Mouse (Mus musculus) E14TG2a.4 (cell line): ENCODE results near the gene Vps8.

Experiments used
- H3K27me3 ChIP-seq: 2 replicates; pipeline ENCODE4 v1.6.1; 2014; ENCODE audit warnings: low read length, control low read depth; ENCODE audit not compliant: insufficient read depth
- H3K36me3 ChIP-seq: 2 replicates; pipeline ENCODE4 v1.6.1; 2014; ENCODE audit warnings: low read length, control low read depth; ENCODE audit not compliant: insufficient read depth
- H3K4me1 ChIP-seq: replicated peaks from 2 replicates; pipeline ENCODE4 v1.6.1; 2014; ENCODE audit warnings: low read depth, low read length, control low read depth
- H3K4me3 ChIP-seq: replicated peaks from 2 replicates; pipeline ENCODE4 v1.5.1; 2014; ENCODE audit warnings: mild to moderate bottlenecking, low read length
- H3K9me3 ChIP-seq: 2 replicates; pipeline ENCODE4 v1.6.1; 2014; ENCODE audit warnings: low read length, control low read depth
- CTCF ChIP-seq: conservative IDR thresholded peaks from 2 replicates; pipeline ENCODE4 v1.5.1; 2014; ENCODE audit warnings: low read length
- NANOG ChIP-seq: IDR thresholded peaks from 2 replicates; pipeline ENCODE4 v1.6.1; 2014; ENCODE audit warnings: borderline replicate concordance, low read length, mixed read lengths
- POU5F1 ChIP-seq: IDR thresholded peaks from 2 replicates; pipeline ENCODE4 v1.6.1; 2014; ENCODE audit warnings: low read length, borderline replicate concordance

The Vps8 gene

DNA sequence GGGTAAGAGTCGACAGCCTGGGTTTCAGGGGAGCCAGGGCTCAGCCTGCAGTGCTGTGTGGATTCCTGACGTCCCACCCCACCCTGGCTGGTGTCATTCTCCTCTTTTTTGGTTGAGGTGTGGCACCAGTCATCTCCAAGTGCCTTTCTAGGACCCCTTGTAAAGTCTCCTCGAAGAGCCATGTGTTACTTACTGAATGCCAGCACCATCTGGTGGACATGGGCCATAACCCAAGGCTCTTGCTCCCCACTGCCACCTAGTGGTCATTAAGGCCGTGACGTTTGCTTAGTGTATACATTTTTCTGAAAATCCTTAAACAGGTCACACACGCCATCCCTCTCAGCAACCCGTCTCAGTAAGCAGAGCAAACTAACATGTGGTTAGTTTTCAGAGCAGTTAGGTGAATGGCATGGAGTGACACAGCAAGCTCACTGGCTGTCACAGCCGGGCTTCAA lies 10.3 kb upstream of the Vps8 start:
- no peaks in the 10 kb centered on the region for H3K4me1 ChIP-seq
- no peaks in the 10 kb centered on the region for H3K36me3 ChIP-seq
- peaks cover 7% of the 10 kb centered on the region; the same call in 1 of the 2 replicates for H3K27me3 ChIP-seq
- H3K9me3 ChIP-seq: no peaks in the 10 kb centered on the region
- H3K4me3 ChIP-seq: no peak overlapping the region
- TF ChIP-seq NANOG: no peak
- no peak for TF ChIP-seq POU5F1
- peak; percentile 99 for TF ChIP-seq CTCF

- peaks cover 7% of the 10 kb centered on the region; the same call in 1 of the 2 replicates for H3K27me3 ChIP-seq
- H3K4me3 ChIP-seq: no peak overlapping the region
- H3K9me3 ChIP-seq: no peaks in the 10 kb centered on the region
- no peak for TF ChIP-seq NANOG
- TF ChIP-seq POU5F1: no peak
- TF ChIP-seq CTCF: no peak
- peaks cover 5% of the 10 kb centered on the region for H3K4me1 ChIP-seq
- H3K36me3 ChIP-seq: no peaks in the 10 kb centered on the region
These were observed 9.1 kb upstream of the Vps8 start for GRCm38 (mm10) chr16:21413819-21414218.

DNA sequence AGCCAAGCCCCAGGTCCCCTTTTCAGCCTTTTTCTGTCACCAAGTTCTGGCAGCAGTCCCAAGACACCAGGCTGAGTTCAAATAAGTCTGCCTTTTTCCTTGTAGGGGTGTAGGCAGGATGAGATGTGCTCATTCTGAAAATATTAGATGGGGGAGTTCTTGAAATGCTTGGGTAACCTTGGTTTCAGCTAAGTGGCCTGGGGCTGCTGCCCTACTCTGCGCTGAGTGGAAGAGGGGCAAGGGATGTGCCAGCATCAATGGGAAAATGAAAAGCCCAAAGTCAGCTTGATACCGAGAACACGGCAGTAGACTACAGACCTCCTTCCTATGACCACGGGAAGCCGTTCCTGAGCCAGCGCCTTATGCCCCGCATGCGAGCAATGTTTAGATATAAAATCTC lies 7.8 kb upstream of the Vps8 start:
- Histone ChIP-seq H3K4me1 (peaks cover 5% of the 10 kb centered on the region), H3K27me3 (peaks cover 2% of the 10 kb centered on the region; the same call in 1 of the 2 replicates), H3K9me3 (no peaks in the 10 kb centered on the region), H3K36me3 (no peaks in the 10 kb centered on the region), H3K4me3 (no peak overlapping the region)
- no peak for TF ChIP-seq NANOG
- no peak for TF ChIP-seq POU5F1
- TF ChIP-seq CTCF: no peak

DNA sequence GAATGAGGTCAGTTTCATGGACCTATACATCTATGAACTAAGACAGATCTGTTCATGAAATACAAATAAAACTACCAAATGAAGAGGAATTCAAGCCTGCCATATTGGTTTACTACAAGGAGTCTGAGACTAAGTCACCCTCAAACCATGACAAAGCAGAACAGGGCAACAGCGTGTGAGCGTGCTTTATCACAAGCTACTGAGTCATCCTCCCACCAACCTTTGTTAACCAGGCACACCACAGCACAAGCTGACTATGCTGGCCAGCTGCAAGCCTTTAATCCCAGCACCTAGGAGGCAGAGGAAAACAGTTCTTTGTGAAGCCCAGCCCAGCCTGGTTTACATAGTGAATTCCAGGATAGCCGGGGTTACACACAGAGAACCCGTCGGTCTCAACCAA lies 4.9 kb upstream of the Vps8 start:
- no peaks in the 10 kb centered on the region; the same call in 1 of the 2 replicates for H3K27me3 ChIP-seq
- TF ChIP-seq NANOG (no peak), POU5F1 (no peak), CTCF (no peak)
- H3K36me3 ChIP-seq: no peaks in the 10 kb centered on the region
- H3K4me1 ChIP-seq: peaks cover 12% of the 10 kb centered on the region
- no peak overlapping the region for H3K4me3 ChIP-seq
- no peaks in the 10 kb centered on the region for H3K9me3 ChIP-seq

GRCm38 (mm10) chr16:21423546-21423910 lies 610 bp downstream of the Vps8 start:
- no peaks in the 10 kb centered on the region for H3K27me3 ChIP-seq
- H3K36me3 ChIP-seq: no peaks in the 10 kb centered on the region
- no peak for TF ChIP-seq NANOG
- no peak for TF ChIP-seq CTCF
- TF ChIP-seq POU5F1: no peak
- H3K4me1 ChIP-seq: peaks cover 17% of the 10 kb centered on the region
- peak overlapping the region; percentile 98 for H3K4me3 ChIP-seq
- H3K9me3 ChIP-seq: no peaks in the 10 kb centered on the region

GRCm38 (mm10) chr16:21428131-21428530 lies 5.2 kb downstream of the Vps8 start:
- H3K4me3 ChIP-seq: no peak overlapping the region
- H3K27me3 ChIP-seq: no peaks in the 10 kb centered on the region
- no peaks in the 10 kb centered on the region for H3K36me3 ChIP-seq
- no peaks in the 10 kb centered on the region for H3K9me3 ChIP-seq
- TF ChIP-seq CTCF (no peak), POU5F1 (no peak), NANOG (no peak)
- H3K4me1 ChIP-seq: peaks cover 10% of the 10 kb centered on the region; the same call in 1 of the 2 replicates

DNA sequence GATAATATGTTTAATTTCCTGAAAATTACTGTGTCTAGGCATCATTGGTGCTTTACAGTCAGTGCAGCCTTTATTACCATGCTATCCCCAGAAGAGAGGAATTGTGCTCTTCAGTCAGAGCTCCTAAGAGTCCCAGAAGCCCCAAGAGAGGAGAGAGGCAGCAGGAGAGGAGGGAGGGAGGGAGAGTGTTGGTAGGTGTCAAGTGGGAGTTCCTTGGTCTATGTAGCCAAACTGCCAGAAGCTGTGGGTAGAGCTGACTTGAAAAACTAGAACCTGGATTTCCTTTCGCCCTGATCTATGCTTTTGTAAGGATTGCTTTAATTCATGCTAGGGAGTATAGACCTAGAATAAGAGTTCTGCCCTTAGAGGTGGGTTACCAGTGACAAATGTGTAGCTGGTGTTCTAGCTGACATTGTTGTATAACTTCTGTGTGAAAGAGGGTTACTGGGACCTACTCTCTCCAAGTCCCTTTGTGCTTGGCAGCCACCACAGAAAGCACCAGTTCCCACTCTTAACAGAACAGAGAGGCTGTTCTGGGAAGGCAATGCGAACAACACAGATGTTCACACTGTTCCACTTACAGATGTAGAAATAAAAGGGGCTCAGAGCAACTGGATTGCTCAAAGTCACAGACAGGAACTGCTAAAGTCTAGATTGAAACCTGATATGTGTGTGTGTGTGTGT lies 7.6 kb downstream of the Vps8 start:
- Histone ChIP-seq H3K27me3 (no peaks in the 10 kb centered on the region), H3K9me3 (no peaks in the 10 kb centered on the region), H3K4me3 (no peak overlapping the region), H3K36me3 (no peaks in the 10 kb centered on the region), H3K4me1 (no peaks in the 10 kb centered on the region)
- TF ChIP-seq CTCF (no peak), NANOG (no peak)

GRCm38 (mm10) chr16:21431614-21432013 lies 8.7 kb downstream of the Vps8 start:
- Histone ChIP-seq H3K4me3 (no peak overlapping the region), H3K36me3 (0 out of 2 replicates have a peak, but pooled peaks cover 3% of the 10 kb centered on the region), H3K27me3 (no peaks in the 10 kb centered on the region), H3K4me1 (no peaks in the 10 kb centered on the region), H3K9me3 (no peaks in the 10 kb centered on the region)
- TF ChIP-seq CTCF (peak; percentile 63), NANOG (no peak)

GRCm38 (mm10) chr16:21433543-21433942 lies 10.6 kb downstream of the Vps8 start:
- Histone ChIP-seq H3K36me3 (peaks cover 7% of the 10 kb centered on the region; the same call in 1 of the 2 replicates), H3K4me3 (no peak overlapping the region), H3K9me3 (no peaks in the 10 kb centered on the region), H3K27me3 (no peaks in the 10 kb centered on the region), H3K4me1 (no peaks in the 10 kb centered on the region)
- TF ChIP-seq CTCF: peak; percentile 85
- no peak for TF ChIP-seq POU5F1
